Mouse (Mus musculus) heart, postnatal 0 days (tissue): ENCODE measurements around the gene Ano9. TPM values are rescaled to one million over a fixed set of nuclear protein-coding genes. Genes with fewer than 3 reads are reported as not detected.

Source experiments
- ATAC-seq: fragments of 200-750 bp; cut with Nextera tagmentation; 2 replicates; pipeline ENCODE4 v1.8.0; 2017; ENCODE audit warnings: low read depth, moderate number of reproducible peaks, moderate library complexity; ENCODE audit not compliant: insufficient read depth
- DNase-seq: peaks from one replicate; pipeline ENCODE4 v3.0.0-alpha.2; 2016; ENCODE audit warnings: low spot score
- H3K27ac ChIP-seq: fragments of 300-500 bp; sonication (generic); 2 replicates; pipeline ENCODE4 v1.5.1; 2014; ENCODE audit warnings: low read depth, mild to moderate bottlenecking
- H3K27me3 ChIP-seq: fragments of 300-500 bp; sonication (generic); 2 replicates; pipeline ENCODE4 v1.6.1; 2014; ENCODE audit warnings: low read length, mixed read lengths; ENCODE audit not compliant: control insufficient read depth, insufficient read depth
- H3K36me3 ChIP-seq: fragments of 300-500 bp; sonication (generic); replicated peaks from 2 replicates; pipeline ENCODE4 v1.6.1; 2014; ENCODE audit warnings: low read length, mixed read lengths; ENCODE audit not compliant: control insufficient read depth, insufficient read depth
- H3K4me1 ChIP-seq: fragments of 300-500 bp; sonication (generic); 2 replicates; pipeline ENCODE4 v1.6.1; 2014; ENCODE audit warnings: antibody characterized with exemption; ENCODE audit not compliant: control insufficient read depth, insufficient read depth
- H3K4me2 ChIP-seq: fragments of 300-500 bp; sonication (generic); 2 replicates; pipeline ENCODE4 v1.6.1; 2014; ENCODE audit warnings: low read depth, mild to moderate bottlenecking, low read length, moderate library complexity
- H3K4me3 ChIP-seq: fragments of 300-500 bp; sonication (generic); 2 replicates; pipeline ENCODE4 v1.5.1; 2014; ENCODE audit warnings: low read depth, low read length
- H3K9ac ChIP-seq: fragments of 300-500 bp; sonication (generic); replicated peaks from 2 replicates; pipeline ENCODE4 v1.6.1; 2014; ENCODE audit warnings: low read depth, low read length, mixed read lengths
- H3K9me3 ChIP-seq: fragments of 300-500 bp; sonication (generic); replicated peaks from 2 replicates; pipeline ENCODE4 v1.6.1; 2016; ENCODE audit warnings: low read length; ENCODE audit not compliant: control insufficient read depth
- CTCF ChIP-seq: IDR thresholded peaks from 2 replicates; pipeline ENCODE4 v1.5.1; 2016; ENCODE audit warnings: antibody characterized with exemption, control low read depth, low read depth
- EP300 ChIP-seq: IDR thresholded peaks from 2 replicates; pipeline ENCODE4 v1.6.1; 2016; ENCODE audit warnings: antibody characterized with exemption, low read depth
- WGBS: fragments of 180-500 bp; shearing (Covaris S2); extraction: QIAGEN DNeasy Blood & Tissue Kit; methylation state at CpG from one replicate; pipeline ENCODE4 v1.1.7; 2014; 5-methylcytosine and 5-hydroxymethylcytosine counted together
- polyA plus RNA-seq: library from polyadenylated mRNA; unstranded; fragments of >200 nt; fragmentation: Nextera tagmentation; extraction: Ambion mirVana; gene quantifications from 2 replicates; pipeline ENCODE4 v1.2.1, GENCODE M21; 2015
- total RNA-seq: library from RNA; depleted of rRNA; stranded (reverse); fragments of >200 nt; gene quantifications from 2 replicates; pipeline ENCODE4 v1.2.3, GENCODE M21; 2014; ENCODE audit warnings: low replicate concordance; rRNA removed

Ano9 gene
- total RNA-seq (not detected in 2 replicates), polyA plus RNA-seq (0.04 and 0.07 TPM in 2 replicates)

DNA sequence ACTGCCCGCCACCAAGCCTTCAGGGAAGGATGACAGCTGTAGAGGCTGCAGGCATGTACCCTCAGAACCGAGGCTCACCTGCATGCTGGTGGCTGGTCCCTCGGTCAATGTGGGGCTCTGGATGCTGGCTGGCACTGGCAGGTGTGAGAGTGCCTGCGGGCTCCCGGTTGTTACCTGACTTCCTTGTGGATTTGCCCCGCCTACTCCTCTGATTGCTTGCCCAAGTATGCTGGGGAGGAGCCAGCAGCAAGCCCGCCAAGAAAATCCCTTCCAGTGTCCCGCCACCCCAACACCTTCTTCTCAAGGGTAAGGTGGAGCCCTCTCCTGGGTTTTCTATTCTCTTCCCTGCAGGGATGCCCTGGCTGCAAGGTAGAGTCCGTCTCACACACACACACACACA, at the start of gene Ano9:
Gene Ano9, minus strand, starts transcription at position 171 of the 400 bp plus-strand sequence.
- H3K4me1 ChIP-seq = no peaks in the 10 kb centered on the region
- no peak within 1 kb of the TSS for H3K4me3 ChIP-seq
- H3K9me3 ChIP-seq = no peaks in the 10 kb centered on the region
- H3K36me3 ChIP-seq = no peaks in the 10 kb centered on the region
- no peak within 1 kb of the TSS for H3K4me2 ChIP-seq
- no peak within 1 kb of the TSS for H3K27ac ChIP-seq
- TF ChIP-seq CTCF (no peak), EP300 (no peak)
- 0 out of 2 replicates have a peak, but pooled peaks cover 6% of the 10 kb centered on the region for H3K27me3 ChIP-seq
- no peak for ATAC-seq
- 24% methylated on average over 9 of the region's 9 CpGs for WGBS
- DNase-seq = no peak
- no peak within 1 kb of the TSS for H3K9ac ChIP-seq

DNA sequence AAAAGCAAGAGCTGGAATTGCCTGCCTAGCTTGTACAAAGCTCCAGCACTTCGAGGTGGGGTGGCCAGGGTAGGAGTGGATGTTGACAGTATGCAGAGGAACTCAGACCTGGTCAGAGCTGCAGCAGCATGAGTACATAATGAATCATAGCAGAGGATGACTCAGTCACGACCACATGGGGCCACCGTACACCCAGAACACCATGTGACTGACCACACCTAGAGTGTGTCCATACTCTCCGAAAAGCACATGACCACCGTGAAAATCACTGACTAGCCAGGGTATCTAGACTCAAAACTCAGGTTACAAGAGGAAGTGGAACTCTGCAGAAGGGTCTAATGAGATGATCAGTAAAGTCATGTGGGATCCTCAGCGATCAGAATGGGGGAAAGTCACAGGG, 47.2 kb upstream of the Ano9 start:
- DNase-seq (peak; percentile 16), ATAC-seq (no peak)
- no peaks in the 10 kb centered on the region for H3K27me3 ChIP-seq
- H3K9me3 ChIP-seq = no peaks in the 10 kb centered on the region
- peaks cover 49% of the 10 kb centered on the region for H3K36me3 ChIP-seq
- TF ChIP-seq CTCF (no peak), EP300 (no peak)
- H3K4me1 ChIP-seq = peaks cover 12% of the 10 kb centered on the region
- 65% methylated on average over 6 of the region's 6 CpGs for WGBS
- H3K4me3 ChIP-seq = no peak overlapping the region
- H3K27ac ChIP-seq = no peak overlapping the region
- H3K9ac ChIP-seq = no peak overlapping the region
- H3K4me2 ChIP-seq = no peak overlapping the region

- 74% methylated on average over 7 of the region's 7 CpGs for WGBS
- ATAC-seq = no peak
- TF ChIP-seq CTCF (no peak), EP300 (no peak)
Measured at GRCm38 (mm10) chr7:141164397-141164796, 46.8 kb upstream of the Ano9 start.

DNA sequence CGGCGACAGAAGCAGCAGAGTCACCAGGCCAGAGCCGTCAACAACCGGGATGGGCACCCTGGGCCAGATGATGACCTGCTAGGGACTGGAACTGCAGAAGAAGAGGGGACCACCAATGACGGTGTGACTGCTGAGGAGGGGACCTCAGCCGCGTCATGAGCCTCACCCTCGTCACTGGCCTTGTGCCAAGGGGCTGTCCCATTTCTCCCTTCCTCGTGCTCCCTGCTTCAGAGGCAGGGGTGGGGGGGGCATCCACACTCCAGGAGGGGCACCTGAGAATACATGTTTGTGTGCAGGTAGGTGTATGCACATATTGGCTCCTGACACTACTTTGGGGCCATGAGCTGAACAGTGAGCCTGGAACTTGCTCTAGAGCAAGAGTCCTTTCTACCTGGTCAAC, 37.8 kb upstream of the Ano9 start:
- no peaks in the 10 kb centered on the region for H3K9me3 ChIP-seq
- peaks cover 56% of the 10 kb centered on the region for H3K36me3 ChIP-seq
- H3K27ac ChIP-seq = no peak overlapping the region
- H3K4me2 ChIP-seq = no peak overlapping the region
- no peak for TF ChIP-seq CTCF
- TF ChIP-seq EP300 = no peak
- no peak overlapping the region for H3K9ac ChIP-seq
- H3K4me3 ChIP-seq = no peak overlapping the region
- DNase-seq = no peak
- WGBS = 83% methylated on average over 9 of the region's 9 CpGs
- no peaks in the 10 kb centered on the region for H3K27me3 ChIP-seq
- no peak for ATAC-seq
- no peaks in the 10 kb centered on the region for H3K4me1 ChIP-seq

More at GRCm38 (mm10) chr7:141164397-141164796, 46.8 kb upstream of the Ano9 start:
- Histone ChIP-seq H3K27ac (no peak overlapping the region), H3K4me1 (peaks cover 12% of the 10 kb centered on the region), H3K4me2 (no peak overlapping the region), H3K9me3 (no peaks in the 10 kb centered on the region), H3K27me3 (no peaks in the 10 kb centered on the region), H3K36me3 (peaks cover 54% of the 10 kb centered on the region), H3K9ac (no peak overlapping the region), H3K4me3 (no peak overlapping the region)
- no peak for DNase-seq

- ATAC-seq (no peak), DNase-seq (no peak)
- TF ChIP-seq EP300 (no peak), CTCF (no peak)
Measured at GRCm38 (mm10) chr7:141148639-141149038, 31.0 kb upstream of the Ano9 start.

GRCm38 (mm10) chr7:141147044-141147443, 29.4 kb upstream of the Ano9 start:
- H3K4me1 ChIP-seq = no peaks in the 10 kb centered on the region
- no peak overlapping the region for H3K27ac ChIP-seq
- H3K9ac ChIP-seq = no peak overlapping the region
- H3K9me3 ChIP-seq = no peaks in the 10 kb centered on the region
- DNase-seq (no peak), ATAC-seq (no peak)
- H3K27me3 ChIP-seq = no peaks in the 10 kb centered on the region
- H3K36me3 ChIP-seq = peaks cover 29% of the 10 kb centered on the region
- TF ChIP-seq EP300 = no peak
- no peak for TF ChIP-seq CTCF
- H3K4me3 ChIP-seq = no peak overlapping the region
- WGBS = 64% methylated on average over 6 of the region's 6 CpGs
- no peak overlapping the region for H3K4me2 ChIP-seq

More at GRCm38 (mm10) chr7:141148639-141149038, 31.0 kb upstream of the Ano9 start:
- H3K9me3 ChIP-seq = no peaks in the 10 kb centered on the region
- H3K9ac ChIP-seq = no peak overlapping the region
- H3K4me3 ChIP-seq = no peak overlapping the region
- H3K36me3 ChIP-seq = peaks cover 39% of the 10 kb centered on the region
- no peaks in the 10 kb centered on the region for H3K4me1 ChIP-seq
- 82% methylated on average over 4 of the region's 4 CpGs for WGBS
- H3K4me2 ChIP-seq = no peak overlapping the region
- H3K27ac ChIP-seq = no peak overlapping the region
- H3K27me3 ChIP-seq = no peaks in the 10 kb centered on the region
